Mouse (Mus musculus): ENCODE data around the gene Atox1. TPM values are rescaled to one million over a fixed set of nuclear protein-coding genes. Genes with fewer than 3 reads are reported as not detected.

Gene Atox1
- 100 to 1,000 TPM; 145 TPM for total RNA-seq (2021)

- DNase-seq (ENCODE audit: extremely low spot score in 1 of 2, low spot score in 2 of 2), result peak; percentile 92 to 96
- intact Hi-C loops (cut with DNase I), result no loop called here
These were observed at the start of gene Atox1 for GRCm38 (mm10) chr11:55461019-55461645. Atox1 (minus strand) TSS chr11:55461239.

- DNase-seq (ENCODE audit: extremely low spot score in 1 of 2, low spot score in 2 of 2), result no peak
- intact Hi-C loops (cut with DNase I), result loop anchor here (10.0 kb wide), 1 partner anchor 1979 kb away; no protein-coding TSS in a partner anchor
These were observed 44.4 kb upstream of the Atox1 start for GRCm38 (mm10) chr11:55505485-55505884.

- intact Hi-C loops (cut with DNase I), result loop anchor here (10.0 kb wide), 1 partner anchor 1982 kb away; no protein-coding TSS in a partner anchor
These were observed 41.8 kb upstream of the Atox1 start for GRCm38 (mm10) chr11:55502886-55503285.

GRCm38 (mm10) chr11:55501955-55502531 lies 41.0 kb upstream of the Atox1 start:
- no peak for DNase-seq (ENCODE audit: extremely low spot score in 1 of 2, low spot score in 2 of 2)
- intact Hi-C loops (cut with DNase I), result loop anchor here (10.0 kb wide), 1 partner anchor 1983 kb away; no protein-coding TSS in a partner anchor

More at GRCm38 (mm10) chr11:55502886-55503285, 41.8 kb upstream of the Atox1 start:
- DNase-seq (ENCODE audit: extremely low spot score in 1 of 2, low spot score in 2 of 2), result no peak

- intact Hi-C loops (cut with DNase I), result no loop called here
These were observed 36.8 kb upstream of the Atox1 start for GRCm38 (mm10) chr11:55497885-55498284.

GRCm38 (mm10) chr11:55496158-55496557 lies 35.1 kb upstream of the Atox1 start:
- DNase-seq (ENCODE audit: extremely low spot score in 1 of 2, low spot score in 2 of 2), result no peak
- intact Hi-C loops (cut with DNase I), result no loop called here

More at GRCm38 (mm10) chr11:55497885-55498284, 36.8 kb upstream of the Atox1 start:
- peak; percentile 29 to 39 for DNase-seq (ENCODE audit: extremely low spot score in 1 of 2, low spot score in 2 of 2)

- no peak for DNase-seq (ENCODE audit: extremely low spot score in 1 of 2, low spot score in 2 of 2)
- intact Hi-C loops (cut with DNase I), result no loop called here
These were observed 24.4 kb upstream of the Atox1 start for GRCm38 (mm10) chr11:55485443-55485842.

GRCm38 (mm10) chr11:55473219-55473618 lies 12.2 kb upstream of the Atox1 start:
- intact Hi-C loops (cut with DNase I), result no loop called here
- no peak for DNase-seq (ENCODE audit: extremely low spot score in 1 of 2, low spot score in 2 of 2)

- intact Hi-C loops (cut with DNase I), result no loop called here
These were observed 10.4 kb upstream of the Atox1 start for GRCm38 (mm10) chr11:55471467-55471866.

GRCm38 (mm10) chr11:55470761-55471160 lies 9.7 kb upstream of the Atox1 start:
- intact Hi-C loops (cut with DNase I), result no loop called here
- DNase-seq (ENCODE audit: extremely low spot score in 1 of 2, low spot score in 2 of 2), result no peak

More at GRCm38 (mm10) chr11:55471467-55471866, 10.4 kb upstream of the Atox1 start:
- no peak for DNase-seq (ENCODE audit: extremely low spot score in 1 of 2, low spot score in 2 of 2)

GRCm38 (mm10) chr11:55469923-55470691 lies 9.1 kb upstream of the Atox1 start:
- intact Hi-C loops (cut with DNase I), result no loop called here
- peak in 1 of 2 experiments; percentile 67 for DNase-seq (ENCODE audit: extremely low spot score in 1 of 2, low spot score in 2 of 2)

- intact Hi-C loops (cut with DNase I), result no loop called here
- peak; percentile 100 for DNase-seq (ENCODE audit: extremely low spot score in 1 of 2, low spot score in 2 of 2)
These were observed 8.2 kb upstream of the Atox1 start, which contains the start of gene G3bp1 for GRCm38 (mm10) chr11:55469048-55469843. G3bp1 (plus strand) TSS chr11:55469685.

GRCm38 (mm10) chr11:55468611-55469047 lies 7.6 kb upstream of the Atox1 start:
- DNase-seq (ENCODE audit: extremely low spot score in 1 of 2, low spot score in 2 of 2), result peak in 1 of 2 experiments; percentile 44

GRCm38 (mm10) chr11:55468012-55468411 lies 7.0 kb upstream of the Atox1 start:
- no peak for DNase-seq (ENCODE audit: extremely low spot score in 1 of 2, low spot score in 2 of 2)
- intact Hi-C loops (cut with DNase I), result no loop called here

More at GRCm38 (mm10) chr11:55468611-55469047, 7.6 kb upstream of the Atox1 start:
- intact Hi-C loops (cut with DNase I), result no loop called here

GRCm38 (mm10) chr11:55465177-55465576 lies 4.1 kb upstream of the Atox1 start:
- intact Hi-C loops (cut with DNase I), result no loop called here
- no peak for DNase-seq (ENCODE audit: extremely low spot score in 1 of 2, low spot score in 2 of 2)

GRCm38 (mm10) chr11:55464707-55465106 lies 3.7 kb upstream of the Atox1 start:
- intact Hi-C loops (cut with DNase I), result no loop called here

GRCm38 (mm10) chr11:55462149-55462548 lies 1.1 kb upstream of the Atox1 start:
- DNase-seq (ENCODE audit: extremely low spot score in 1 of 2, low spot score in 2 of 2), result no peak
- intact Hi-C loops (cut with DNase I), result no loop called here

More at GRCm38 (mm10) chr11:55464707-55465106, 3.7 kb upstream of the Atox1 start:
- no peak for DNase-seq (ENCODE audit: extremely low spot score in 1 of 2, low spot score in 2 of 2)

- DNase-seq (ENCODE audit: extremely low spot score in 1 of 2, low spot score in 2 of 2), result peak in 1 of 2 experiments; percentile 23
- intact Hi-C loops (cut with DNase I), result no loop called here
These were observed 450 bp downstream of the Atox1 start for GRCm38 (mm10) chr11:55460559-55461018.
